In genomic region chr19:60891123-60891470, GRCm38 (mm10) we compare ENCODE assay signal across 7 mouse cellular contexts. TPM values are rescaled to one million over a fixed set of nuclear protein-coding genes. Genes with fewer than 3 reads are reported as not detected.
DNase-seq lines count a peak whose midpoint lies in the region; ATAC-seq and TF ChIP-seq lines count a peak whose summit lies in the region.

No protein-coding gene starts in this region.

- peak overlapping the region; percentile 81 for H3K4me2 ChIP-seq in lung, embryonic 14.5 days
- peak overlapping the region; percentile 58 for H3K4me2 ChIP-seq in midbrain, embryonic 15.5 days

- no peak for TF ChIP-seq POLR2A in embryonic fibroblast, embryonic 13.5 days (IDR thresholded peaks at IDR 0.05; ENCODE audit: low read depth, low read length)

- peak; percentile 43 for DNase-seq in lung, embryonic 14.5 days
- no peak for DNase-seq in lung, adult 18-20 months
- DNase-seq in induced T-regulatory cell, adult 2 months (ENCODE audit: low read depth) = peak; percentile 27
- DNase-seq in testis, postnatal 10 days (ENCODE audit: low spot score) = no peak
- no peak for DNase-seq in spleen, postnatal 36 days (ENCODE audit: low spot score in 2 of 2)

- no peak overlapping the region for H3K27ac ChIP-seq in lung, embryonic 14.5 days (ENCODE audit: low read depth)
- peak overlapping the region; percentile 55 for H3K27ac ChIP-seq in embryonic fibroblast, embryonic 13.5 days (ENCODE audit: insufficient read depth, low read length)
- no peak overlapping the region for H3K27ac ChIP-seq in midbrain, embryonic 15.5 days

- H3K36me3 ChIP-seq in lung, embryonic 14.5 days (ENCODE audit: insufficient read depth) = no peaks in the 10 kb centered on the region
- no peaks in the 10 kb centered on the region for H3K36me3 ChIP-seq in midbrain, embryonic 15.5 days (replicated peaks)

- H3K4me3 ChIP-seq in lung, embryonic 14.5 days (ENCODE audit: low read depth, low read length) = peak overlapping the region; percentile 79
- peak overlapping the region; percentile 94 for H3K4me3 ChIP-seq in embryonic fibroblast, embryonic 13.5 days (ENCODE audit: insufficient read depth, low read length)
- H3K4me3 ChIP-seq in midbrain, embryonic 15.5 days = peak overlapping the region; percentile 82

- H3K9ac ChIP-seq in lung, embryonic 14.5 days = peak overlapping the region; percentile 86
- peak overlapping the region; percentile 11 for H3K9ac ChIP-seq in midbrain, embryonic 15.5 days

- ATAC-seq in lung, embryonic 14.5 days (ENCODE audit: insufficient read depth) = no peak
- ATAC-seq in midbrain, embryonic 15.5 days (replicated peaks) = no peak

- H3K27me3 ChIP-seq in lung, embryonic 14.5 days (ENCODE audit: insufficient read depth, low read length) = no peaks in the 10 kb centered on the region
- no peaks in the 10 kb centered on the region for H3K27me3 ChIP-seq in midbrain, embryonic 15.5 days (replicated peaks)

- no peaks in the 10 kb centered on the region; the same call in 1 of the 2 replicates for H3K4me1 ChIP-seq in lung, embryonic 14.5 days (ENCODE audit: insufficient read depth)
- H3K4me1 ChIP-seq in embryonic fibroblast, embryonic 13.5 days (ENCODE audit: control insufficient read depth, insufficient read depth, low read length) = no peaks in the 10 kb centered on the region; the same call in 1 of the 2 replicates
- peaks cover 24% of the 10 kb centered on the region for H3K4me1 ChIP-seq in midbrain, embryonic 15.5 days

- 8% methylated on average over 4 of the region's 5 CpGs for WGBS in lung, embryonic 14.5 days
- WGBS in midbrain, embryonic 15.5 days = 9% methylated on average over 4 of the region's 5 CpGs

- TF ChIP-seq CTCF in lung, embryonic 14.5 days (IDR thresholded peaks at IDR 0.05; ENCODE audit: low read depth) = no peak
- no peak for TF ChIP-seq CTCF in embryonic fibroblast, embryonic 13.5 days (IDR thresholded peaks at IDR 0.05; ENCODE audit: borderline replicate concordance, insufficient read depth, low read length)

- no peaks in the 10 kb centered on the region for H3K9me3 ChIP-seq in lung, embryonic 14.5 days (ENCODE audit: low read depth, low read length)
- H3K9me3 ChIP-seq in midbrain, embryonic 15.5 days = no peaks in the 10 kb centered on the region

RNA-seq across cellular contexts. Expression of gene Grk5, which starts 1.5 kb away (rescaled TPM):
- polyA plus RNA-seq in lung, embryonic 14.5 days (2014; fragmentation: Nextera tagmentation; extraction: Ambion mirVana) = 3.2 and 4.5 TPM in 2 replicates
- polyA plus RNA-seq in embryonic fibroblast, embryonic 13.5 days (2011; ENCODE audit: insufficient read length, low read depth, missing spikeins) = 10.8 and 11.9 TPM in 2 replicates
- polyA plus RNA-seq in midbrain, embryonic 15.5 days (2015; fragmentation: Nextera tagmentation; extraction: Ambion mirVana) = 2.5 and 2.6 TPM in 2 replicates

RNA-seq across cellular contexts. Expression of gene Prdx3, which starts 16.7 kb away (rescaled TPM):
- polyA plus RNA-seq in lung, embryonic 14.5 days (2014; fragmentation: Nextera tagmentation; extraction: Ambion mirVana) = 115 and 125 TPM in 2 replicates
- 109 and 114 TPM in 2 replicates for polyA plus RNA-seq in embryonic fibroblast, embryonic 13.5 days (2011; ENCODE audit: insufficient read length, low read depth, missing spikeins)
- polyA plus RNA-seq in midbrain, embryonic 15.5 days (2015; fragmentation: Nextera tagmentation; extraction: Ambion mirVana) = 87.2 and 90.3 TPM in 2 replicates

RNA-seq across cellular contexts. Expression of gene Sfxn4, which starts 29.8 kb away (rescaled TPM):
- polyA plus RNA-seq in lung, embryonic 14.5 days (2014; fragmentation: Nextera tagmentation; extraction: Ambion mirVana) = 6.4 and 6.5 TPM in 2 replicates
- polyA plus RNA-seq in embryonic fibroblast, embryonic 13.5 days (2011; ENCODE audit: insufficient read length, low read depth, missing spikeins) = 3.1 and 6.2 TPM in 2 replicates
- polyA plus RNA-seq in midbrain, embryonic 15.5 days (2015; fragmentation: Nextera tagmentation; extraction: Ambion mirVana) = 10.7 and 11.5 TPM in 2 replicates

Comparison
In these comparisons a context has a peak if more than half of its experiments do, and no peak if none do; other contexts are left out.
1. DNase-seq: peak in lung, embryonic 14.5 days (single experiment) and induced T-regulatory cell, adult 2 months (single experiment); none in lung, adult 18-20 months (0 of 2), testis, postnatal 10 days (single experiment) and spleen, postnatal 36 days (0 of 2).
2. Peak in every context shown above with its lines, with median percentiles within 50 percentile points of each other: H3K4me3 ChIP-seq.